Mouse (Mus musculus) forebrain, postnatal 0 days (tissue): ENCODE measurements around the gene Pabpn1. TPM values are rescaled to one million over a fixed set of nuclear protein-coding genes. Genes with fewer than 3 reads are reported as not detected.

ENCODE experiments used
- ATAC-seq: fragments of 200-750 bp; cut with Nextera tagmentation; 2 replicates; pipeline ENCODE4 v1.8.0; 2017; ENCODE audit warnings: mild to moderate bottlenecking, moderate library complexity
- DNase-seq: peaks from one replicate; pipeline ENCODE4 v3.0.0-alpha.2; 2015
- H3K27ac ChIP-seq: fragments of 300-500 bp; sonication (generic); 2 replicates; pipeline ENCODE4 v1.5.1; 2014; ENCODE audit warnings: low read depth, mild to moderate bottlenecking, antibody characterized with exemption, low read length, moderate library complexity, mixed read lengths
- H3K27me3 ChIP-seq: fragments of 300-500 bp; sonication (generic); 2 replicates; pipeline ENCODE4 v1.6.1; 2014; ENCODE audit warnings: mild to moderate bottlenecking, low read length, mixed read lengths; ENCODE audit not compliant: insufficient read depth
- H3K36me3 ChIP-seq: fragments of 300-500 bp; sonication (generic); 2 replicates; pipeline ENCODE4 v1.6.1; 2014; ENCODE audit warnings: mild to moderate bottlenecking, moderate library complexity; ENCODE audit not compliant: insufficient read depth
- H3K4me1 ChIP-seq: fragments of 300-500 bp; sonication (generic); 2 replicates; pipeline ENCODE4 v1.6.1; 2014; ENCODE audit warnings: antibody characterized with exemption; ENCODE audit not compliant: insufficient read depth
- H3K4me2 ChIP-seq: fragments of 300-500 bp; sonication (generic); 2 replicates; pipeline ENCODE4 v1.6.1; 2014; ENCODE audit warnings: low read depth, mild to moderate bottlenecking, moderate library complexity
- H3K4me3 ChIP-seq: fragments of 300-500 bp; sonication (generic); 2 replicates; pipeline ENCODE4 v1.5.1; 2014; ENCODE audit warnings: low read depth, low read length, mixed read lengths
- H3K9ac ChIP-seq: fragments of 300-500 bp; sonication (generic); 2 replicates; pipeline ENCODE4 v1.6.1; 2014; ENCODE audit warnings: mild to moderate bottlenecking
- H3K9me3 ChIP-seq: fragments of 300-500 bp; sonication (generic); 2 replicates; pipeline ENCODE4 v1.6.1; 2016; ENCODE audit warnings: low read length
- CTCF ChIP-seq: sonication (generic); IDR thresholded peaks from 2 replicates; pipeline ENCODE4 v1.5.1; 2016; ENCODE audit warnings: antibody characterized with exemption, control low read depth, low read depth
- WGBS: fragments of 180-500 bp; shearing (Covaris S2); extraction: QIAGEN DNeasy Blood & Tissue Kit; methylation state at CpG from one replicate; pipeline ENCODE4 v1.1.7; 2014; 5-methylcytosine and 5-hydroxymethylcytosine counted together
- polyA plus RNA-seq: library from polyadenylated mRNA; unstranded; fragments of >200 nt; fragmentation: Nextera tagmentation; extraction: Ambion mirVana; gene quantifications from 2 replicates; pipeline ENCODE4 v1.2.1, GENCODE M21; 2015
- total RNA-seq: library from RNA; depleted of rRNA; stranded (reverse); fragments of >200 nt; gene quantifications from 2 replicates; pipeline ENCODE4 v1.2.3, GENCODE M21; 2014

Gene Pabpn1
- total and polyA plus RNA-seq, 2 experiments from 2014 or later = 113 to 126 TPM

DNA sequence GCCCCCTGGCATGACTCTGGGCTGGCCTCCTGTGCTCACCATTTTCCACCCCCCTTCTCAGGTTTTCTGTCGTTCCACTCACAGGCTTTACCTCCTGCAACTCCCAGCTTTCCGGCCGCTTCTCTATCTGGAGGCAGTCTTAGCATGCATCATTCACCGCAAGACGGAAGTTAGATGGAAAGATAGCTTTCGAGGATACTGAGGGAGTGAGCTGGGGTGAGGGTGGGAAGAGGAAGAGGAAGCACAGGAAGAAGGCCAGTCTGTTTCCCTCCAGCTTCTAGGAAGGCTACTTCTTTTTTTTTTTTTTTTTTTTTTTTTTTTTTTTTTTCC lies 44.5 kb downstream of the Pabpn1 start:
- no peaks in the 10 kb centered on the region for H3K36me3 ChIP-seq
- DNase-seq (no peak), ATAC-seq (no peak)
- H3K4me1 ChIP-seq = no peaks in the 10 kb centered on the region
- peak overlapping the region; percentile 71; the same call in 1 of the 2 replicates for H3K27ac ChIP-seq
- TF ChIP-seq CTCF = no peak
- no peak overlapping the region for H3K4me3 ChIP-seq
- no peak overlapping the region for H3K4me2 ChIP-seq
- H3K9ac ChIP-seq = no peak overlapping the region
- no peaks in the 10 kb centered on the region for H3K27me3 ChIP-seq
- no peaks in the 10 kb centered on the region for H3K9me3 ChIP-seq
- WGBS = 73% methylated on average over 6 of the region's 6 CpGs

DNA sequence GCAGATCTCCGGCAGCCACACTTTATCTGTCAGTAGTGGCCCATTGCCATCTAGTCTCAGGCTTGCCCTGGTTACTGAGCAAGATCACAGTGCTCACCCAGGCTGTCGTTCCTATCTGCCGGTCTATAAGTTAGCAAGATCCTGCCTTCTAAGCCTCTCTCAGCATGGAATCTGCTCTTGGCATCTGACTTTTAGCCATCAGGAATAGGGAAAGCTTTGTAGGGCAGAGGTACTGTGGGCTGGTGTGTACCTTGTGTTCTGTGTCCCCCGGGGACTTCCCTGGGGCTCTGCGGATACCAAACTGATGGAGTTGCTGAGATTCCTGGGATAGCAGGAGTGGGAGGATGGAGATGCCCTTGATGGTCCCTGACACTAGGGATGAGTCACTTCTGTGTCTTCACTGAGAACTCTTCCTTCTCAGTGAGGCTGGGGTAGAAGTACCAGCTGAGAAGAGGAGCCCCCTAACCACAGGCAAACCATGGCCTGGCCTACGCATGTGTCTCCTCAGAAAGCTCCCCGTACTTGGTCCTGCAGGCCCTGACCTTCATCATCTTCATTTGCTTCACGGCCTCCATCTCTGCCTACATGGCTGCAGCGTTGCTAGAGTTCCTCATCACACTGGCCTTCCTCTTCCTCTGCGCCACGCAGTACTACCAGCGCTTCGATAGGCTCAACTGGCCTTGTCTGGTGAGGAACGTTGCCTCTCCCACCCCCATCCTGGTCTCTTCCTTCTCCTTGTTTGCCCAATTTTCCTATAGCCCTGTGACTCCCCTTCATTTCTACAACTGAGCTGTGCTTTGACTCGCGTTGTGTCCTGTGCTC lies 45.3 kb downstream of the Pabpn1 start:
- ATAC-seq (no peak), DNase-seq (no peak)
- TF ChIP-seq CTCF = no peak
- Histone ChIP-seq H3K36me3 (no peaks in the 10 kb centered on the region), H3K9ac (no peak overlapping the region), H3K9me3 (no peaks in the 10 kb centered on the region), H3K4me2 (no peak overlapping the region), H3K27me3 (no peaks in the 10 kb centered on the region), H3K4me1 (no peaks in the 10 kb centered on the region), H3K4me3 (no peak overlapping the region), H3K27ac (no peak overlapping the region)
- 89% methylated on average over 16 of the region's 16 CpGs for WGBS

DNA sequence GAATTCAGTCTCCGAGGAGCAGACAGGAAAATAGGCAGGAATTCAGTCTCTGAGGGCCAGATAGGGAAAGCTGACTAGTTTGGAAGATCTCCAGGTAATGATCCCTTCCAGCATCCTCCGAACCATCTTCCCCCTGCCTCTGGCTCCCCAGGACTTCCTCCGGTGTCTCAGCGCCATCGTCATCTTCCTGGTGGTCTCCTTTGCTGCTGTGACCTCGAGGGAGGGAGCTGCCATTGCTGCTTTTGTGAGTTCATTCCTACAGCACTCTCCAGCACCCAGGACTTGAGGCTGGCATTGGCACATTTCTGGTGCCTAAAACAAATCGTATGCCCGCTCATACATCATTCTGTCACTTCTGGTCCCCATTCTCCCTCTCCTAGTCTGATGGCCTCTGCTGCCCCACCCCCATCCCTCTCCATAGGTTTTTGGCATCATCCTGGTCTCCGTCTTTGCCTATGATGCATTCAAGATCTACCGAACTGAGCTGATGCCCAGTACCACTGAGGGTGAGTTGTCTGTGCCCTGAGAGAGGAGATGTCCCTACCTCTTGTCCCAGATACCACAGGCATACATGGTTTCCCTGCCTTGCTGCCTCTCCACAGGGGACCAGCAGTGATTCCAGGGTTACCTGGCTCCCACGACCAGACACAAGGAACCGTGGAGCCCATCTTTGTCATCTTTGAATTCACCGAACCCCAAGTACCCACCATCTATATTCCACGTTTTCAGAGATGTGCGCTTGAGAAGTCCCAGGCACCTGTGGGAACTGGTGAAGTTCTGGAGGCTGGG lies 46.3 kb downstream of the Pabpn1 start:
- Histone ChIP-seq H3K4me2 (no peak overlapping the region), H3K4me3 (no peak overlapping the region), H3K27ac (no peak overlapping the region), H3K4me1 (no peaks in the 10 kb centered on the region), H3K27me3 (no peaks in the 10 kb centered on the region), H3K9me3 (no peaks in the 10 kb centered on the region), H3K9ac (no peak overlapping the region), H3K36me3 (no peaks in the 10 kb centered on the region)
- WGBS = 81% methylated on average over 15 of the region's 15 CpGs
- ATAC-seq = no peak
- no peak for DNase-seq
- TF ChIP-seq CTCF = no peak

GRCm38 (mm10) chr14:54939434-54940175 lies 47.3 kb downstream of the Pabpn1 start:
- no peaks in the 10 kb centered on the region for H3K9me3 ChIP-seq

GRCm38 (mm10) chr14:54940176-54940530 lies 47.9 kb downstream of the Pabpn1 start:
- TF ChIP-seq CTCF = no peak
- Histone ChIP-seq H3K4me3 (no peak overlapping the region), H3K4me2 (no peak overlapping the region), H3K27me3 (no peaks in the 10 kb centered on the region), H3K27ac (no peak overlapping the region), H3K4me1 (no peaks in the 10 kb centered on the region), H3K9me3 (no peaks in the 10 kb centered on the region), H3K9ac (no peak overlapping the region), H3K36me3 (no peaks in the 10 kb centered on the region)
- no peak for DNase-seq
- no peak for ATAC-seq
- 85% methylated on average over 3 of the region's 3 CpGs for WGBS

More at GRCm38 (mm10) chr14:54939434-54940175, 47.3 kb downstream of the Pabpn1 start:
- Histone ChIP-seq H3K4me1 (no peaks in the 10 kb centered on the region), H3K36me3 (no peaks in the 10 kb centered on the region), H3K27me3 (no peaks in the 10 kb centered on the region), H3K4me2 (no peak overlapping the region), H3K9ac (no peak overlapping the region), H3K4me3 (no peak overlapping the region), H3K27ac (no peak overlapping the region)
- 56% methylated on average over 12 of the region's 12 CpGs for WGBS
- ATAC-seq (no peak), DNase-seq (peak; percentile 39)
- TF ChIP-seq CTCF = peak; percentile 70

DNA sequence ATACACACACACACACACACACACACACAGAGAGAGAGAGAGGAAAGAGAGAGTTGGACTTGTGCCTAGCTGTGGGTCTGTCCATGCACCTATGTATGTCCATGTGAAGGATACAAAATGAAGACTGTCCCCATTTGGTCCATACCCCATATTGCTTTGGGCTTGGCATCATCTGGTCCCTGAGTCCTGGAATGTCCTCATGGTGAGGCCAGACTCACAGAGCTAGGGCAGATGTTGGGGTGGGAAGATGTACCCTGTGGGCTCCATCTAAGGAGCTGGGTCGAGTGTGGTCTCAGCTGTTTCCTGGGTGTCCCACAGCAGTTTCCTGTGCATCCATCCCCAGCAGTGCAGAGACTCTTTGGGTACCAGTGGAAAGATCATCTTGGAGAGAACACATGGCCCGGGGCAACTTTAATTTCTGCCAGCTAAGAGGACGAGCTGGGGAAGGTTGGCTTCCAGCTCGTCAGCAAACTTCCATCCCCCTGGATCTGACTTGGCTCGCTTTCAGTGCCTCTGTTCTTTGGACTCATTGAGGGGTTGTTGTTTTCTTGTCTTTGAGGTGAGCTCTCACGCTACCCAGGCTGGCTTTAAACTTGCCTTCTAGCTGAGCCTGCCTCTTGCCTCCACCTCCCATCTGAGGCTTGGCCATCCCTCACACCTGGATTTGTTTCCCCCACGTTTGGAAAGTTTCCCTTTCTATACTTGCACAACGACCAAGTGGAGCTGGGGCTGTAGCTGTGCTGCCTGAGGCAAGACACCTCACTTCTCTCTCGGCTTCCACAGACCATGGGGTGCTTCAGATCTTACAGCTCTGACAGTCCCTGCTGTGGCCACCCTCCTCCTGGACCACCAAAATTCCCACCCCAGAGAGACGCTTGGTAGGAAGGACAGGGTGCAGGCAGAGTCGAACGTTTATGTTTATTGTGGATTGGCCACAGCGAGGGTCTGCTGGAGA lies 49.0 kb downstream of the Pabpn1 start:
- Histone ChIP-seq H3K27me3 (no peaks in the 10 kb centered on the region), H3K9ac (no peak overlapping the region), H3K4me2 (no peak overlapping the region), H3K27ac (no peak overlapping the region), H3K36me3 (no peaks in the 10 kb centered on the region), H3K4me3 (no peak overlapping the region), H3K4me1 (no peaks in the 10 kb centered on the region), H3K9me3 (no peaks in the 10 kb centered on the region)
- 59% methylated on average over 13 of the region's 13 CpGs for WGBS
- ATAC-seq (no peak), DNase-seq (no peak)
- no peak for TF ChIP-seq CTCF
